Mouse (Mus musculus) layer of hippocampus, postnatal 14 days (tissue): ENCODE data around the gene Dse. TPM values are rescaled to one million over a fixed set of nuclear protein-coding genes. Genes with fewer than 3 reads are reported as not detected.

Experiments used
- DNase-seq, 2 experiments: peaks; one replicate each; pipeline ENCODE4 v3.0.0; 2021 to 2022; ENCODE audit warnings: low spot score in 2 of 2, mixed read lengths in 1 of 2
- total RNA-seq, 2 experiments: library from RNA; stranded (reverse); gene quantifications; 2 replicates each; pipeline ENCODE4 v1.2.3; 2021

Gene Dse
- total RNA-seq, 2 experiments from 2014 or later: 6.9 to 9.7 TPM

DNA sequence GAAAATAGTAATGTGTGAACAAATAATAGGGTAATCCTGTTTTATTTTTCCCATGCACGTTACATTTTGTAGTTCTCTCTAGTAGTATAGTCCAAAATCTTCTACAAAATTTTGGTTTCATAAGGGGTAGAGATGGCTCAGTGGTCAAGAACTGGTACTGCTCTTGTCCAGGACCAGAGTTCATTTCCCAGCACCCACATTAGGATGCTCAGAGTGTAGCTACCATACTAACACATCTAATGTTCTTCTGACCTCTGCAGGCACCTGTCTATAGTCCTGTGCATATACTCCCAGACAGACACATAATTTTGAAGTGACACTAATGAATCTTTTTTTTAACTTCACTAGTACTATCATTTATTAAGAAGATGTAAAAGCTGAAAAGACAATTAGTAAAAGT, 1.7 kb downstream of the Dse start:
- DNase-seq: no peak

GRCm38 (mm10) chr10:34200689-34201088, 6.8 kb downstream of the Dse start:
- no peak for DNase-seq

DNA sequence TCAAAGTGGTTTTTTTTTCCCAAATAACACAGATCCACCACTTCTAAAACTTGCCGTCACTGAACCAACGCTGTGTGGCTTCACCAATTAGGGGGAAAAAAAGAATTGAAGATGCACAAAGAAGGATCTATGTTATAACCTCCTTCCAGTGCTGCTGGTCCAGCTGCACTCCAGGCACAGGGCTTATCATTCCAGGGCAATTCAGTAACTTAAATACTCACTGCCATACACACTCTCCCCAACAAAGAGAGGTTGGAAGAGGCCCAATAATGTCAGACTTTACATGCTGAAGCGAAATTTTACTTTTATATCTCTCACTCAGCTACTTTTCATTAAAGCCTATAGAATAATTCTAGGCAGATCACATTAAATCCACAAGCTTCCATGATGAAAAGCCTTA, 8.9 kb downstream of the Dse start:
- no peak for DNase-seq

DNA sequence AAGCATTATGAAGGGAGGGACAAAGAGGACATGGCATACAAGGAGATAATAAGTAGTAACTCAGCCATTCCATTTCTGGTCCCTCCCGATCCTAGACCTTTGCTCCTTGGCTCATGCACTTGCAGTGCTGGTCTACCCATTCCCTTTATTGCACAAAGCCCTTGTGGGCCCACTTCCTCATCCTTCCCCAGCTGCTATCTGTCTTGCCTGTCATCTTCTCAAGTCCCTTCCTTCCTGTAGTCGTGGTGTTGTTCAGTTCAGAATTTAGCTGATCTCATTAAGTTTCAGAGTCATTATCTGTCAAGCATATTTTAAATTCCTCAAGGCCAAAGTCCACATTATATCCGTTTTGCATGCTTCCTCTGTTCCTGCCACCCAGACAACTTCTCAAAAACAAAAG, 9.5 kb downstream of the Dse start:
- DNase-seq: no peak

DNA sequence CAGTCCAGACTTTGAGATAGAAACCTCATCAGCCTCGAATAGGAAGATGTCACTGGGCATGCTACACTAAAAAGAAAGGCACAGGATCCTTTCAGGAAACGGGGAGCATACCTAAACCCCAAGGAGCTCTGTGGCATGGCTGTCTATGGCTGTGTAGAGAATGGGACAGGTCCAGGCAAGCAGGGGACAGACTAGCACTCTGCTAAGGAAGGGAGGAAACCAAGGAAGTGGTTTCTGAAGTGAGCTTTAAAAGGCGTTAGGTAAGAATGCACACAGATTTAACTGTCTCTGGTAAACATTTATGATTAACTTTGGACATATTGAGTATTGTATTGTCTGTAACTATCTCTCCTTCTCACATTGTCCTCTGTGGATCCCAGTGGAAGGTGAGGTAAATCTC, 10.2 kb downstream of the Dse start:
- no peak for DNase-seq

DNA sequence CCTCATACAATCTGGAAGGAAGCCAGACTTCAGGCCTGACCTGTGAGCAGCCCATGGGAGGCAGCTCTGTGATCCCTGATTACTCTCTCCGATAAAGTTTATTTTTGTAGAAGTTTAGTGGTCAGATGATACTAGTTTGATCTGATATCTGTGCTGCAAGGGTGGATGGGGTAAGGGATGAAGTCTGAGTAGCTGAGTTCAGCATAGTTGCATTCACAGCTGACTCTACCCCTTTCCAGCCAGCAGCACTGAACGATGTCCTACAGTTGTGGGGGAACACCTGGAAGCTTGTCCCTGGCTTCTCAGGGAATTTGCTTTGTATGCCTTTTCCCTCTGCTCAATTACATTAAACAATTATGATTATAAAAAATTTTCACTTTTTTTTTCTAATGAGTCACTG, 12.6 kb downstream of the Dse start:
- no peak for DNase-seq

GRCm38 (mm10) chr10:34194503-34194902, 13.0 kb downstream of the Dse start:
- DNase-seq: no peak

GRCm38 (mm10) chr10:34186571-34187260, 20.8 kb downstream of the Dse start:
- no peak for DNase-seq

- DNase-seq: no peak
Measured at GRCm38 (mm10) chr10:34185556-34185955, 22.0 kb downstream of the Dse start.

DNA sequence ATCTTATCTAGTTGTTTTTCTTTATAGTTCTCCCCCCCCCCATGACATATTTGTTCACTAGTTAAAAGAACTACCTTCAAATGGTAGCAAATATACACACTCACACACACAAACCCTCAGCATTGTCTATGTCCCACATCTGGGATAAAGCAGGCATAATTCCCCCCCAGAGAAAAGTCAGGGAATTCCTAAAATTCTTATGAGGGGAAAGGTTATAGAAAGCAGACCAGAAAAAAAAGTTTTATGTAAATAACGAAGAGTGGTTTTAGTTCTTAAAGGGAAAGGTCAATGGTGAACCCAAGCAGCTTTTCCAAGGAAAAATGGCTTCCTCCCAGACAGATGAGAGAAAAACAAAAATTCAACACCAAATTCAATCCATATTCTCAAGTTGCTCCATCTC, 22.6 kb downstream of the Dse start:
- DNase-seq: no peak

- DNase-seq: no peak
Measured at GRCm38 (mm10) chr10:34183731-34184130, 23.8 kb downstream of the Dse start.

DNA sequence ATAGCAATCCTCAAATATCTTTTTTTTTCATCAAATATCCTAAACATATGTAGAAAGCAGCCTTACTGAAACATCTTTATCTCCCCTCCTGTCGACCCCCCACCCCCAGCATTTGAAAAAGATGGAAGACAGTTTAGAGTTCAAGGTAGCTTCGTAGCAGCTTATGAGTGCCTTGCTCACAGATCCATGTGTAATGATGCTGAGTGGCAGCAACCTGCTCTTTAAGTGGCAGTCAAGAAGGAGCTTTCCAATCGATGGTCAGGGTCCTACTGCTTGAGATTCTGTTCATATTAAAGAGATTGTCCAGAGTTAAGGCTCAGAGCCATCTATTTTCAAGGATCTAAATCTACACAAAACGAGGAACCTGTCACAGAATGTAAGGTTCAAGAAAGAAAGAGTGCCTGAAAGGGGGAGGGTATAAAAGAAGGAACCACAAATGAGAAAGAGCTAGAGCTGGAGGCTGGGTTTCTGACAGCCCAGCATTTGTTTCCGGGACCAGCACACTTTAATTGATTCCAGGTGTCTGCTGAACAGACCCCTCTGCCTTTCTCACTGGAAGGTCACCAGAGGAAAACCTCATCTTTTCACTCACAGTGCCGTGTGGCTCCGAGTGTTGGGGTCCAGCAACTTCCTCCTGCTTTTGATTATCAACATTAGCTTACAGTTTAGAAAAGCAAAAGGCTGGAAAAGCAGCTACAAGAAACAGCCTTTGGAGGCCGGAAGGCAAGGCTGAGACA, 31.5 kb downstream of the Dse start:
- DNase-seq: no peak

- no peak for DNase-seq
Measured at GRCm38 (mm10) chr10:34172663-34173282, 34.7 kb downstream of the Dse start.

DNA sequence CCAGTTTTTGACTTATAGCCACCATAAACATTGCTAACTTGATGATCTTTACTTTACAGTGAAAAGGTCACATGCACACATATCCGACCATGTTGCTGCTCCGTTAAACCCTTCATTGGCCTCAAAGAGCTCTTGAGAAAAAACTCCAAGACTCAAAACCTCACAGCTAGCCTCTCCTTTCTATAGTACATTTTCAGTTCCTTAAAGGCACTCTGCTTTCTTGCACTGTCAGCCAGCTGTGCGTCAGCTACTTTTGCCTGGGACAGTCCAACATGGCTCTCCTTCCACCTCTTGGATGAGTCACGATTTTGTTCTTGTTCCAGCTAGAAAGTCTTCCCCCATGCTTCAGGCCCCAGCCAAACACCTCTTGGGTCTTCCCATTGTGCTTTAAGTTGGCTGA, 35.9 kb downstream of the Dse start:
- DNase-seq: no peak

GRCm38 (mm10) chr10:34171191-34171590, 36.3 kb downstream of the Dse start:
- DNase-seq: no peak

GRCm38 (mm10) chr10:34166971-34167370, 40.5 kb downstream of the Dse start:
- DNase-seq: no peak

DNA sequence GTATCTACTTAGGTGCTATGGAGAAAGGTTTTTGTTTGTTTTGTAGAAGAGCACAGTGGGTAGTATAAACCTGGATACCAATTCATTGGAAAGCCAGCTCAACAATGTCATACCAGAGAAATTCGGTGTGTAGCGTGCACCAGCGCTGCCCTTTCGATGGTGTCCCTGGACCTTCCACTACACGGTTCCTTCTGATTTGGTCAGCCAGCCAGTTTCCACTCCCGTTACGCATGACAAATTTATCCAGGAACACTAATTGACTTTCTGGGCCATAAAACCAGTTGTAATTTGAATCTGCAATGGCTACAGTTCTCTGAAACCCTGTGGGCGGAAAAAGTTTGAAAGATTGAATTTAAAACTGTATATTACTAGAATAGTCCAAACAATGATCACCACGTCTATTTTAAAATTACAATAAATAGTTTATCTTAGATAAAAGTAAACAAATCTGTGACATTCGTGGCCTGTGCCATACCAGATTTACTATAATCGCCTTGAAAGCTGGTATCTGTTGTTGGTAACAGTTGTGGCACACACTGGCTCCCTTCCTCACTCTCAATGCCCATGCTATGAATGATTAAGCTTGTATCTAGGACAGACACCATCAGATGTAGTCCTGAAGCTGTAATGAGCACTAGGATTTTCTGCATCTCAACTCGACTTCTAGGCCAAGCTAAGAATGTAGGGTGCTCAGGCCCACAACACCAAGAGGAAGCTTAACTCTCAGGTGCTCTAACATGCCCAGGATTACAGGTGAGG, 51.5 kb downstream of the Dse start:
- no peak for DNase-seq

DNA sequence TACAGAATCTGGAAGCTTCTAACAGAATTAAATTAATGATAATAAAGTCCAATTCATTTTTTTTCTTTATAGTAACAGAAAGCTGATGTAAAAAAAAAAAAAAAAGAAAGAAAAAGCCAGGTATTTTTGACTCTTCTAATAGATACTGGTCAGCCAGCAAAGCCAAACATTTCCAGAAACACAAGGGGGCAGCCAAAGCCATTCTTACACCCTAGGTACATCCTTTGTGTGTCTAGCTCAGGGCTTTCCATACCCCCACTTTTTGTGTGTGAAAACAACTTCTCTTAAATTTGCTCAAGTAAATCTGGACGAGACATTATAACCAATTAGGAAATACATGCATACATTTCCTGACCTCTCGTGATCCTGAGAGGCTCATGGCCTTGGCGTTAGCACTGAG, 55.7 kb downstream of the Dse start:
- no peak for DNase-seq

GRCm38 (mm10) chr10:34150454-34150853, 57.1 kb downstream of the Dse start:
- no peak for DNase-seq

DNA sequence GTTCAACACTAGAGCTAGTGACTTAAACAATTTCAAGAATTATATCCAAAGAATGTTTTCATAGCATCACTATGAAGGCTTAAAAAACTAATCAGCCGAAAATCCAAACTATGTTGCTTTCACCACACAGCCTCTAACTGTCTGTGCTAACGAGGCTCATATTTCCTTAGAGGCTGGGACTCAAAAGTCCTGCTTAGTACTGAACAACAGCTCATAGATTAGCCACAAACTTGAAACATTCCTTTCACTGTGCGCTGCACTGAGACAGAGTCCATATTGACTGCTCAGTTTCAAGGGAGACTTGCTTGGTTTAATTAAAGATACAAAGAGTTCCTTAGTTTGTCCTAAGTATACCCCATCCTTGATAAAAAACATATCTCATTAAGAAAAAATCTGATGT, 57.7 kb downstream of the Dse start:
- DNase-seq: no peak

DNA sequence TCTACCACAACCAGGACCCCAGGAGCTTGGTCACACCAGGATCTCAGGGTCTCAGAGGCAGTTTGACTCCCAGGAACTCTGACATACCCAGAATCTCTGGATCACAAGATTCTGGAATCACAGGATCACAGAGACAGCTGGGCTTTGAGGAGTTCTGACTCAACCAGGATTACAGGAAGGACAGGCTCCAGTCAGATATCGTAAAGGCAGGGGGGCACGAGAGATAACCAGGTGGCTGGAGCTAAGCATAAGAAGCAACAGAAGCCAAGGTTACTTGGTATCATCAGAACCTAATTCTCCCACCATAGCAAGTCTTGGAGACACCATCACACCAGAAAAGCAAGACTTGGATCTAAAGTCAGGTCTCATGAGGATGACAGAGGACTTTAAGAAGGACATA, 65.8 kb downstream of the Dse start:
- DNase-seq: no peak

DNA sequence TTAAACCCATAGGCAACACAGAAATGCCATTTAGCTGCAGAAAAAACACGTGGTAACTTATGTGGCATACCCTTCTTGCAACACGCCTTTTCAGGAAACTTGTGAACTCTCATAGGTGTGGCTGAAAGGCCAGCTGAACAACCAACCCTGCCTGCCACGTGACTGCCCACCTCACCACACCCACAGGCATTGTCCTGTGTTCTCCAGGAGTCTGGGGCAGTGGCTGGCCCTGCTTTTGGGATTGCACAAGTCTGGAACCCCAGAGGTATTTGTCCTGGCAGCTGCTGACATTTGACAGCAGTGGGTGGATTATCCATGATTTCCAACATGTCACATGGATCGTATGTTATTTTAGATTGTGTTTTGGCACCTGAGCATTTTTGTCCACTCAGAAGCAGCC, 67.7 kb downstream of the Dse start:
- DNase-seq: no peak
